Mouse (Mus musculus): ENCODE results near the gene Mllt11. TPM values are rescaled to one million over a fixed set of nuclear protein-coding genes. Genes with fewer than 3 reads are reported as not detected.

Mllt11 gene
- polyA plus RNA-seq, 1 experiment from 2014 or later: 96.2 TPM

- H3K9me3 ChIP-seq: no peaks in the 10 kb centered on the region
- H3K27ac ChIP-seq: no peak overlapping the region
- no peak overlapping the region for H3K4me2 ChIP-seq
- ATAC-seq (ENCODE audit: low FRiP score): no peak
- 94% methylated on average over 3 of the region's 3 CpGs for WGBS
- peaks cover 55% of the 10 kb centered on the region for H3K36me3 ChIP-seq (replicated peaks)
- no peaks in the 10 kb centered on the region for H3K4me1 ChIP-seq
- no peak overlapping the region for H3K4me3 ChIP-seq (replicated peaks)
- no peaks in the 10 kb centered on the region for H3K27me3 ChIP-seq
- no peak overlapping the region for H3K9ac ChIP-seq
Measured at GRCm38 (mm10) chr3:95266052-95266451, 34.1 kb upstream of the Mllt11 start.

- Histone ChIP-seq H3K4me2 (no peak overlapping the region), H3K4me3 (replicated peaks) (no peak overlapping the region), H3K27me3 (no peaks in the 10 kb centered on the region), H3K27ac (no peak overlapping the region), H3K4me1 (no peaks in the 10 kb centered on the region), H3K9me3 (no peaks in the 10 kb centered on the region), H3K36me3 (replicated peaks) (peaks cover 63% of the 10 kb centered on the region), H3K9ac (no peak overlapping the region)
- ATAC-seq (ENCODE audit: low FRiP score): no peak
- 83% methylated on average over 1 of the region's 1 CpGs for WGBS
Measured at GRCm38 (mm10) chr3:95264724-95265123, 32.8 kb upstream of the Mllt11 start.

- Histone ChIP-seq H3K27me3 (no peaks in the 10 kb centered on the region), H3K36me3 (replicated peaks) (peaks cover 72% of the 10 kb centered on the region), H3K4me1 (no peaks in the 10 kb centered on the region), H3K9ac (no peak overlapping the region), H3K27ac (no peak overlapping the region), H3K4me3 (replicated peaks) (no peak overlapping the region), H3K4me2 (no peak overlapping the region), H3K9me3 (no peaks in the 10 kb centered on the region)
- ATAC-seq (ENCODE audit: low FRiP score): no peak
- 51% methylated on average over 11 of the region's 11 CpGs for WGBS
Measured at GRCm38 (mm10) chr3:95263089-95263739, 31.2 kb upstream of the Mllt11 start.

- Histone ChIP-seq H3K36me3 (replicated peaks) (peaks cover 72% of the 10 kb centered on the region), H3K9ac (no peak overlapping the region), H3K27ac (no peak overlapping the region), H3K4me3 (replicated peaks) (no peak overlapping the region), H3K9me3 (no peaks in the 10 kb centered on the region), H3K4me1 (no peaks in the 10 kb centered on the region), H3K27me3 (no peaks in the 10 kb centered on the region), H3K4me2 (no peak overlapping the region)
- 89% methylated on average over 4 of the region's 4 CpGs for WGBS
- no peak for ATAC-seq (ENCODE audit: low FRiP score)
Measured at GRCm38 (mm10) chr3:95261975-95262374, 30.0 kb upstream of the Mllt11 start.

GRCm38 (mm10) chr3:95256931-95257330 lies 25.0 kb upstream of the Mllt11 start:
- no peaks in the 10 kb centered on the region for H3K27me3 ChIP-seq
- H3K4me2 ChIP-seq: no peak overlapping the region
- H3K27ac ChIP-seq: no peak overlapping the region
- H3K4me3 ChIP-seq (replicated peaks): no peak overlapping the region
- no peaks in the 10 kb centered on the region for H3K4me1 ChIP-seq
- no peak for ATAC-seq (ENCODE audit: low FRiP score)
- H3K9ac ChIP-seq: no peak overlapping the region
- peaks cover 77% of the 10 kb centered on the region for H3K36me3 ChIP-seq (replicated peaks)
- no peaks in the 10 kb centered on the region for H3K9me3 ChIP-seq
- 86% methylated on average over 5 of the region's 5 CpGs for WGBS

GRCm38 (mm10) chr3:95250783-95251424 lies 18.9 kb upstream of the Mllt11 start, which contains the start of gene Bnipl:
Gene Bnipl, minus strand, starts transcription at chr3:95251193.
- Histone ChIP-seq H3K4me3 (replicated peaks) (no peak within 1 kb of the TSS), H3K4me1 (no peaks in the 10 kb centered on the region), H3K27ac (no peak within 1 kb of the TSS), H3K9ac (no peak within 1 kb of the TSS), H3K9me3 (no peaks in the 10 kb centered on the region), H3K27me3 (no peaks in the 10 kb centered on the region), H3K4me2 (no peak within 1 kb of the TSS), H3K36me3 (replicated peaks) (peaks cover 34% of the 10 kb centered on the region)
- ATAC-seq (ENCODE audit: low FRiP score): no peak
- 64% methylated on average over 7 of the region's 7 CpGs for WGBS

GRCm38 (mm10) chr3:95250361-95250760 lies 18.4 kb upstream of the Mllt11 start:
- ATAC-seq (ENCODE audit: low FRiP score): no peak
- Histone ChIP-seq H3K36me3 (replicated peaks) (peaks cover 32% of the 10 kb centered on the region), H3K27ac (no peak overlapping the region), H3K9me3 (no peaks in the 10 kb centered on the region), H3K4me1 (no peaks in the 10 kb centered on the region), H3K9ac (no peak overlapping the region), H3K4me2 (no peak overlapping the region), H3K27me3 (no peaks in the 10 kb centered on the region), H3K4me3 (replicated peaks) (no peak overlapping the region)
- 88% methylated on average over 5 of the region's 5 CpGs for WGBS

- H3K36me3 ChIP-seq (replicated peaks): peaks cover 10% of the 10 kb centered on the region; the same call in 1 of the 2 replicates
- no peaks in the 10 kb centered on the region for H3K4me1 ChIP-seq
- no peak overlapping the region for H3K27ac ChIP-seq
- no peak overlapping the region for H3K9ac ChIP-seq
- H3K4me2 ChIP-seq: no peak overlapping the region
- H3K27me3 ChIP-seq: no peaks in the 10 kb centered on the region
- 78% methylated on average over 1 of the region's 1 CpGs for WGBS
- no peak overlapping the region for H3K4me3 ChIP-seq (replicated peaks)
- ATAC-seq (ENCODE audit: low FRiP score): no peak
- no peaks in the 10 kb centered on the region for H3K9me3 ChIP-seq
Measured at GRCm38 (mm10) chr3:95247660-95248336, 15.8 kb upstream of the Mllt11 start.

- 84% methylated on average over 5 of the region's 5 CpGs for WGBS
- no peaks in the 10 kb centered on the region for H3K9me3 ChIP-seq
Measured at GRCm38 (mm10) chr3:95246465-95247231, 14.7 kb upstream of the Mllt11 start.

GRCm38 (mm10) chr3:95243086-95243485 lies 11.1 kb upstream of the Mllt11 start:
- ATAC-seq (ENCODE audit: low FRiP score): no peak
- Histone ChIP-seq H3K27me3 (no peaks in the 10 kb centered on the region), H3K9me3 (no peaks in the 10 kb centered on the region), H3K9ac (no peak overlapping the region), H3K4me1 (peaks cover 5% of the 10 kb centered on the region; the same call in 1 of the 2 replicates), H3K36me3 (replicated peaks) (peaks cover 10% of the 10 kb centered on the region), H3K4me3 (replicated peaks) (no peak overlapping the region), H3K27ac (no peak overlapping the region), H3K4me2 (no peak overlapping the region)
- WGBS: 83% methylated on average over 2 of the region's 2 CpGs

More at GRCm38 (mm10) chr3:95246465-95247231, 14.7 kb upstream of the Mllt11 start:
- no peaks in the 10 kb centered on the region for H3K27me3 ChIP-seq
- no peak for ATAC-seq (ENCODE audit: low FRiP score)
- H3K27ac ChIP-seq: no peak overlapping the region
- H3K9ac ChIP-seq: no peak overlapping the region
- no peak overlapping the region for H3K4me3 ChIP-seq (replicated peaks)
- no peak overlapping the region for H3K4me2 ChIP-seq
- H3K4me1 ChIP-seq: no peaks in the 10 kb centered on the region
- H3K36me3 ChIP-seq (replicated peaks): 0 out of 2 replicates have a peak, but pooled peaks cover 6% of the 10 kb centered on the region

GRCm38 (mm10) chr3:95241498-95241897 lies 9.5 kb upstream of the Mllt11 start, which contains the start of gene Gm128:
Gene Gm128, minus strand, starts transcription at chr3:95241598.
- 74% methylated on average over 7 of the region's 7 CpGs for WGBS
- H3K4me2 ChIP-seq: no peak within 1 kb of the TSS

GRCm38 (mm10) chr3:95240900-95241299 lies 8.9 kb upstream of the Mllt11 start:
- Histone ChIP-seq H3K4me1 (peaks cover 5% of the 10 kb centered on the region; the same call in 1 of the 2 replicates), H3K27ac (no peak overlapping the region), H3K4me3 (replicated peaks) (no peak overlapping the region), H3K27me3 (no peaks in the 10 kb centered on the region), H3K36me3 (replicated peaks) (peaks cover 32% of the 10 kb centered on the region), H3K4me2 (no peak overlapping the region), H3K9me3 (no peaks in the 10 kb centered on the region), H3K9ac (no peak overlapping the region; the same call in 1 of the 2 replicates)
- WGBS: 35% methylated on average over 17 of the region's 17 CpGs
- no peak for ATAC-seq (ENCODE audit: low FRiP score)

More at GRCm38 (mm10) chr3:95241498-95241897, 9.5 kb upstream of the Mllt11 start, which contains the start of gene Gm128:
- Histone ChIP-seq H3K27ac (no peak within 1 kb of the TSS), H3K4me3 (replicated peaks) (no peak within 1 kb of the TSS), H3K36me3 (replicated peaks) (peaks cover 26% of the 10 kb centered on the region), H3K27me3 (no peaks in the 10 kb centered on the region), H3K4me1 (peaks cover 5% of the 10 kb centered on the region; the same call in 1 of the 2 replicates), H3K9ac (no peak within 1 kb of the TSS; the same call in 1 of the 2 replicates), H3K9me3 (no peaks in the 10 kb centered on the region)
- ATAC-seq (ENCODE audit: low FRiP score): no peak
